Mouse (Mus musculus) stomach, embryonic 15.5 days (tissue): ENCODE measurements around the gene Tiam1. TPM values are rescaled to one million over a fixed set of nuclear protein-coding genes. Genes with fewer than 3 reads are reported as not detected.
A peak's percentile ranks its signal among the peaks of the same experiment; 100 is the strongest.

Experiments
- ATAC-seq: fragments of 200-750 bp; cut with Nextera tagmentation; 2 replicates; pipeline ENCODE4 v1.8.0; 2017; ENCODE audit warnings: low read depth, moderate number of reproducible peaks, moderate TSS enrichment; ENCODE audit not compliant: insufficient read depth, low FRiP score
- H3K27ac ChIP-seq: fragments of 300-500 bp; sonication (generic); 2 replicates; pipeline ENCODE4 v1.5.1; 2015; ENCODE audit warnings: mild to moderate bottlenecking, inconsistent platforms
- H3K27me3 ChIP-seq: fragments of 300-500 bp; sonication (generic); replicated peaks from 2 replicates; pipeline ENCODE4 v1.6.1; 2015; ENCODE audit warnings: inconsistent platforms
- H3K36me3 ChIP-seq: fragments of 300-500 bp; sonication (generic); 2 replicates; pipeline ENCODE4 v1.6.1; 2015; ENCODE audit warnings: inconsistent platforms
- H3K4me1 ChIP-seq: fragments of 300-500 bp; sonication (generic); 2 replicates; pipeline ENCODE4 v1.6.1; 2015; ENCODE audit warnings: inconsistent platforms
- H3K4me2 ChIP-seq: fragments of 300-500 bp; sonication (generic); 2 replicates; pipeline ENCODE4 v1.6.1; 2015; ENCODE audit warnings: mild to moderate bottlenecking, inconsistent platforms
- H3K4me3 ChIP-seq: fragments of 300-500 bp; sonication (generic); replicated peaks from 2 replicates; pipeline ENCODE4 v1.5.1; 2015; ENCODE audit warnings: inconsistent platforms
- H3K9ac ChIP-seq: fragments of 300-500 bp; sonication (generic); 2 replicates; pipeline ENCODE4 v1.6.1; 2015; ENCODE audit warnings: inconsistent platforms
- H3K9me3 ChIP-seq: fragments of 300-500 bp; sonication (generic); 2 replicates; pipeline ENCODE4 v1.6.1; 2016; ENCODE audit warnings: inconsistent platforms
- WGBS: fragments of 180-500 bp; shearing (Covaris S2); methylation state at CpG from one replicate; pipeline ENCODE4 v1.1.7; 2015; 5-methylcytosine and 5-hydroxymethylcytosine counted together
- polyA plus RNA-seq: library from polyadenylated mRNA; unstranded; fragments of >200 nt; fragmentation: Nextera tagmentation; extraction: Ambion mirVana; gene quantifications from 2 replicates; pipeline ENCODE4 v1.2.1, GENCODE M21; 2015

Gene Tiam1
- polyA plus RNA-seq, 1 experiment from 2014 or later, result 19.5 TPM

GRCm38 (mm10) chr16:89816506-89817172 is 326.9 kb downstream of the Tiam1 start:
- Histone ChIP-seq H3K9me3 (no peaks in the 10 kb centered on the region), H3K27me3 (no peaks in the 10 kb centered on the region; the same call in 1 of the 2 replicates), H3K27ac (no peak overlapping the region), H3K4me1 (peaks cover 7% of the 10 kb centered on the region; the same call in 1 of the 2 replicates), H3K4me2 (peak overlapping the region; percentile 17), H3K9ac (no peak overlapping the region), H3K36me3 (no peaks in the 10 kb centered on the region), H3K4me3 (no peak overlapping the region)
- no peak for ATAC-seq
- WGBS, result 58% methylated on average over 13 of the region's 13 CpGs

GRCm38 (mm10) chr16:89813536-89813935 is 330.0 kb downstream of the Tiam1 start:
- no peak for ATAC-seq
- Histone ChIP-seq H3K27me3 (no peaks in the 10 kb centered on the region), H3K9ac (no peak overlapping the region), H3K9me3 (no peaks in the 10 kb centered on the region), H3K4me2 (no peak overlapping the region), H3K4me1 (peaks cover 7% of the 10 kb centered on the region; the same call in 1 of the 2 replicates), H3K36me3 (0 out of 2 replicates have a peak, but pooled peaks cover 6% of the 10 kb centered on the region), H3K4me3 (no peak overlapping the region), H3K27ac (no peak overlapping the region)
- 88% methylated on average over 9 of the region's 9 CpGs for WGBS

GRCm38 (mm10) chr16:89812891-89813290 is 330.7 kb downstream of the Tiam1 start:
- peaks cover 11% of the 10 kb centered on the region; the same call in 1 of the 2 replicates for H3K36me3 ChIP-seq
- no peak overlapping the region for H3K4me3 ChIP-seq
- no peak overlapping the region for H3K9ac ChIP-seq
- WGBS, result 82% methylated on average over 12 of the region's 12 CpGs
- H3K4me2 ChIP-seq, result no peak overlapping the region
- H3K27me3 ChIP-seq, result no peaks in the 10 kb centered on the region
- H3K9me3 ChIP-seq, result no peaks in the 10 kb centered on the region
- peaks cover 2% of the 10 kb centered on the region; the same call in 1 of the 2 replicates for H3K4me1 ChIP-seq
- no peak for ATAC-seq
- no peak overlapping the region for H3K27ac ChIP-seq

- H3K36me3 ChIP-seq, result peaks cover 11% of the 10 kb centered on the region; the same call in 1 of the 2 replicates
- H3K9ac ChIP-seq, result no peak overlapping the region
- no peaks in the 10 kb centered on the region for H3K27me3 ChIP-seq
- H3K4me1 ChIP-seq, result no peaks in the 10 kb centered on the region
- ATAC-seq, result no peak
- 88% methylated on average over 6 of the region's 6 CpGs for WGBS
- no peak overlapping the region for H3K27ac ChIP-seq
- H3K4me2 ChIP-seq, result no peak overlapping the region
- H3K9me3 ChIP-seq, result no peaks in the 10 kb centered on the region
- no peak overlapping the region for H3K4me3 ChIP-seq
These were observed 333.2 kb downstream of the Tiam1 start for GRCm38 (mm10) chr16:89810398-89810797.

GRCm38 (mm10) chr16:89808168-89808567 is 335.4 kb downstream of the Tiam1 start:
- H3K27ac ChIP-seq, result no peak overlapping the region
- H3K27me3 ChIP-seq, result no peaks in the 10 kb centered on the region
- H3K4me3 ChIP-seq, result no peak overlapping the region
- H3K9me3 ChIP-seq, result no peaks in the 10 kb centered on the region
- no peak overlapping the region for H3K4me2 ChIP-seq
- no peaks in the 10 kb centered on the region for H3K4me1 ChIP-seq
- H3K9ac ChIP-seq, result no peak overlapping the region
- peaks cover 19% of the 10 kb centered on the region for H3K36me3 ChIP-seq
- ATAC-seq, result no peak
- 58% methylated on average over 13 of the region's 13 CpGs for WGBS

GRCm38 (mm10) chr16:89805946-89806345 is 337.6 kb downstream of the Tiam1 start:
- H3K27ac ChIP-seq, result no peak overlapping the region
- H3K36me3 ChIP-seq, result peaks cover 19% of the 10 kb centered on the region
- no peak overlapping the region for H3K9ac ChIP-seq
- WGBS, result 70% methylated on average over 8 of the region's 8 CpGs
- no peak overlapping the region for H3K4me2 ChIP-seq
- no peaks in the 10 kb centered on the region for H3K9me3 ChIP-seq
- no peaks in the 10 kb centered on the region for H3K4me1 ChIP-seq
- no peaks in the 10 kb centered on the region for H3K27me3 ChIP-seq
- no peak for ATAC-seq
- H3K4me3 ChIP-seq, result no peak overlapping the region

GRCm38 (mm10) chr16:89805210-89805609 is 338.4 kb downstream of the Tiam1 start:
- H3K27me3 ChIP-seq, result no peaks in the 10 kb centered on the region
- no peak overlapping the region for H3K4me3 ChIP-seq
- no peak overlapping the region for H3K27ac ChIP-seq
- no peaks in the 10 kb centered on the region for H3K4me1 ChIP-seq
- no peak overlapping the region for H3K4me2 ChIP-seq
- H3K36me3 ChIP-seq, result peaks cover 18% of the 10 kb centered on the region
- H3K9me3 ChIP-seq, result no peaks in the 10 kb centered on the region
- 93% methylated on average over 12 of the region's 12 CpGs for WGBS
- no peak for ATAC-seq
- no peak overlapping the region for H3K9ac ChIP-seq

GRCm38 (mm10) chr16:89801493-89801892 is 342.1 kb downstream of the Tiam1 start:
- no peak overlapping the region for H3K9ac ChIP-seq
- no peaks in the 10 kb centered on the region for H3K4me1 ChIP-seq
- WGBS, result 78% methylated on average over 5 of the region's 5 CpGs
- no peak overlapping the region for H3K27ac ChIP-seq
- no peaks in the 10 kb centered on the region for H3K27me3 ChIP-seq
- H3K4me2 ChIP-seq, result no peak overlapping the region
- H3K9me3 ChIP-seq, result no peaks in the 10 kb centered on the region
- no peak for ATAC-seq
- peaks cover 21% of the 10 kb centered on the region for H3K36me3 ChIP-seq
- no peak overlapping the region for H3K4me3 ChIP-seq

GRCm38 (mm10) chr16:89799772-89800171 is 343.8 kb downstream of the Tiam1 start:
- ATAC-seq, result no peak
- no peaks in the 10 kb centered on the region for H3K27me3 ChIP-seq
- H3K9ac ChIP-seq, result no peak overlapping the region
- H3K4me2 ChIP-seq, result no peak overlapping the region
- no peak overlapping the region for H3K27ac ChIP-seq
- H3K4me1 ChIP-seq, result no peaks in the 10 kb centered on the region
- H3K9me3 ChIP-seq, result no peaks in the 10 kb centered on the region
- 69% methylated on average over 12 of the region's 12 CpGs for WGBS
- H3K36me3 ChIP-seq, result peaks cover 18% of the 10 kb centered on the region
- no peak overlapping the region for H3K4me3 ChIP-seq

- Histone ChIP-seq H3K9me3 (no peaks in the 10 kb centered on the region), H3K36me3 (peaks cover 21% of the 10 kb centered on the region), H3K9ac (no peak overlapping the region), H3K27ac (no peak overlapping the region), H3K4me3 (no peak overlapping the region), H3K4me2 (no peak overlapping the region), H3K4me1 (no peaks in the 10 kb centered on the region), H3K27me3 (no peaks in the 10 kb centered on the region)
- 86% methylated on average over 7 of the region's 7 CpGs for WGBS
- no peak for ATAC-seq
These were observed 347.0 kb downstream of the Tiam1 start for GRCm38 (mm10) chr16:89796566-89796965.

- H3K27ac ChIP-seq, result no peak overlapping the region
- peaks cover 12% of the 10 kb centered on the region for H3K36me3 ChIP-seq
- no peak overlapping the region for H3K4me3 ChIP-seq
- no peak overlapping the region for H3K9ac ChIP-seq
- no peaks in the 10 kb centered on the region for H3K27me3 ChIP-seq
- no peak for ATAC-seq
- no peak overlapping the region for H3K4me2 ChIP-seq
- 80% methylated on average over 9 of the region's 9 CpGs for WGBS
- H3K9me3 ChIP-seq, result no peaks in the 10 kb centered on the region
- no peaks in the 10 kb centered on the region for H3K4me1 ChIP-seq
These were observed 353.7 kb downstream of the Tiam1 start for GRCm38 (mm10) chr16:89789792-89790434.

- 53% methylated on average over 5 of the region's 5 CpGs for WGBS
These were observed 357.8 kb downstream of the Tiam1 start for GRCm38 (mm10) chr16:89785795-89786194.

More at GRCm38 (mm10) chr16:89785795-89786194, 357.8 kb downstream of the Tiam1 start:
- Histone ChIP-seq H3K27me3 (no peaks in the 10 kb centered on the region), H3K4me2 (no peak overlapping the region), H3K4me1 (no peaks in the 10 kb centered on the region), H3K36me3 (no peaks in the 10 kb centered on the region), H3K27ac (no peak overlapping the region), H3K4me3 (no peak overlapping the region), H3K9ac (no peak overlapping the region), H3K9me3 (no peaks in the 10 kb centered on the region)
- ATAC-seq, result no peak
